Mouse (Mus musculus) neural tube, embryonic 13.5 days (tissue): ENCODE measurements around the gene Wfdc1. TPM values are rescaled to one million over a fixed set of nuclear protein-coding genes. Genes with fewer than 3 reads are reported as not detected.

ENCODE experiments used
- ATAC-seq: fragments of 200-750 bp; cut with Nextera tagmentation; 2 replicates; pipeline ENCODE4 v1.8.0; 2017; ENCODE audit warnings: low read depth, mild to moderate bottlenecking, moderate TSS enrichment, moderate library complexity
- H3K27ac ChIP-seq: fragments of 300-500 bp; sonication (generic); replicated peaks from 2 replicates; pipeline ENCODE4 v1.5.1; 2015; ENCODE audit warnings: moderate library complexity, mild to moderate bottlenecking, inconsistent platforms
- H3K27me3 ChIP-seq: fragments of 300-500 bp; sonication (generic); 2 replicates; pipeline ENCODE4 v1.6.1; 2015; ENCODE audit warnings: mild to moderate bottlenecking, inconsistent platforms
- H3K36me3 ChIP-seq: fragments of 300-500 bp; sonication (generic); 2 replicates; pipeline ENCODE4 v1.6.1; 2015; ENCODE audit warnings: mild to moderate bottlenecking, inconsistent platforms
- H3K4me1 ChIP-seq: fragments of 300-500 bp; sonication (generic); replicated peaks from 2 replicates; pipeline ENCODE4 v1.6.1; 2015; ENCODE audit warnings: inconsistent platforms
- H3K4me2 ChIP-seq: fragments of 300-500 bp; sonication (generic); 2 replicates; pipeline ENCODE4 v1.6.1; 2015; ENCODE audit warnings: inconsistent platforms, mild to moderate bottlenecking, moderate library complexity
- H3K4me3 ChIP-seq: fragments of 300-500 bp; sonication (generic); 2 replicates; pipeline ENCODE4 v1.5.1; 2015; ENCODE audit warnings: mild to moderate bottlenecking, inconsistent platforms
- H3K9ac ChIP-seq: fragments of 300-500 bp; sonication (generic); 2 replicates; pipeline ENCODE4 v1.6.1; 2015; ENCODE audit warnings: moderate library complexity, mild to moderate bottlenecking, inconsistent platforms
- H3K9me3 ChIP-seq: fragments of 300-500 bp; sonication (generic); 2 replicates; pipeline ENCODE4 v1.6.1; 2016; ENCODE audit warnings: inconsistent platforms
- WGBS: fragments of 180-500 bp; shearing (Covaris S2); methylation state at CpG from one replicate; pipeline ENCODE4 v1.1.7; 2015; 5-methylcytosine and 5-hydroxymethylcytosine counted together
- polyA plus RNA-seq: library from polyadenylated mRNA; unstranded; fragments of >200 nt; fragmentation: Nextera tagmentation; extraction: Ambion mirVana; gene quantifications from 2 replicates; pipeline ENCODE4 v1.2.1, GENCODE M21; 2015

Wfdc1 gene
- polyA plus RNA-seq, 1 experiment from 2014 or later, result 3.4 TPM

GRCm38 (mm10) chr8:119722348-119722747 lies 56.2 kb downstream of the Wfdc1 start:
- no peak overlapping the region for H3K27ac ChIP-seq
- H3K4me3 ChIP-seq, result no peak overlapping the region
- H3K36me3 ChIP-seq, result no peaks in the 10 kb centered on the region
- WGBS, result 52% methylated on average over 6 of the region's 6 CpGs
- H3K27me3 ChIP-seq, result no peaks in the 10 kb centered on the region; the same call in 1 of the 2 replicates
- no peak overlapping the region for H3K9ac ChIP-seq
- no peak overlapping the region for H3K4me2 ChIP-seq
- no peak for ATAC-seq
- no peaks in the 10 kb centered on the region for H3K9me3 ChIP-seq
- no peaks in the 10 kb centered on the region for H3K4me1 ChIP-seq

- Histone ChIP-seq H3K9ac (no peak overlapping the region), H3K36me3 (no peaks in the 10 kb centered on the region), H3K27ac (no peak overlapping the region), H3K27me3 (no peaks in the 10 kb centered on the region; the same call in 1 of the 2 replicates), H3K4me3 (no peak overlapping the region), H3K9me3 (no peaks in the 10 kb centered on the region), H3K4me1 (no peaks in the 10 kb centered on the region), H3K4me2 (no peak overlapping the region)
- ATAC-seq, result no peak
- WGBS, result 64% methylated on average over 4 of the region's 4 CpGs
Observed at GRCm38 (mm10) chr8:119723676-119724075, 57.5 kb downstream of the Wfdc1 start.

- no peaks in the 10 kb centered on the region for H3K36me3 ChIP-seq
- ATAC-seq, result no peak
- no peak overlapping the region for H3K9ac ChIP-seq
- H3K4me2 ChIP-seq, result no peak overlapping the region
- H3K9me3 ChIP-seq, result no peaks in the 10 kb centered on the region
- H3K4me3 ChIP-seq, result no peak overlapping the region
- 82% methylated on average over 6 of the region's 6 CpGs for WGBS
- H3K27ac ChIP-seq, result no peak overlapping the region
- no peaks in the 10 kb centered on the region; the same call in 1 of the 2 replicates for H3K27me3 ChIP-seq
- no peaks in the 10 kb centered on the region for H3K4me1 ChIP-seq
Observed at GRCm38 (mm10) chr8:119724596-119724995, 58.4 kb downstream of the Wfdc1 start.

GRCm38 (mm10) chr8:119727093-119727492 lies 60.9 kb downstream of the Wfdc1 start:
- no peak overlapping the region for H3K27ac ChIP-seq
- H3K4me3 ChIP-seq, result no peak overlapping the region
- H3K27me3 ChIP-seq, result no peaks in the 10 kb centered on the region; the same call in 1 of the 2 replicates
- 91% methylated on average over 8 of the region's 8 CpGs for WGBS
- H3K36me3 ChIP-seq, result no peaks in the 10 kb centered on the region
- H3K4me2 ChIP-seq, result no peak overlapping the region
- no peak for ATAC-seq
- no peaks in the 10 kb centered on the region for H3K9me3 ChIP-seq
- H3K4me1 ChIP-seq, result no peaks in the 10 kb centered on the region; the same call in 1 of the 2 replicates
- no peak overlapping the region for H3K9ac ChIP-seq

- 94% methylated on average over 8 of the region's 8 CpGs for WGBS
- H3K36me3 ChIP-seq, result no peaks in the 10 kb centered on the region
- H3K4me2 ChIP-seq, result no peak overlapping the region
- no peak overlapping the region for H3K4me3 ChIP-seq
- H3K27ac ChIP-seq, result no peak overlapping the region
- no peaks in the 10 kb centered on the region; the same call in 1 of the 2 replicates for H3K4me1 ChIP-seq
- no peak overlapping the region for H3K9ac ChIP-seq
- no peaks in the 10 kb centered on the region for H3K9me3 ChIP-seq
- H3K27me3 ChIP-seq, result no peaks in the 10 kb centered on the region; the same call in 1 of the 2 replicates
- ATAC-seq, result no peak
Observed at GRCm38 (mm10) chr8:119728351-119728895, 62.3 kb downstream of the Wfdc1 start.

- no peak overlapping the region for H3K4me3 ChIP-seq
- 76% methylated on average over 13 of the region's 13 CpGs for WGBS
- H3K9ac ChIP-seq, result no peak overlapping the region
- no peak overlapping the region for H3K27ac ChIP-seq
- no peaks in the 10 kb centered on the region for H3K9me3 ChIP-seq
- H3K4me1 ChIP-seq, result no peaks in the 10 kb centered on the region; the same call in 1 of the 2 replicates
- no peak overlapping the region for H3K4me2 ChIP-seq
- no peaks in the 10 kb centered on the region for H3K36me3 ChIP-seq
- ATAC-seq, result no peak
- no peaks in the 10 kb centered on the region for H3K27me3 ChIP-seq
Observed at GRCm38 (mm10) chr8:119732072-119732471, 65.9 kb downstream of the Wfdc1 start.

GRCm38 (mm10) chr8:119736348-119736917 lies 70.3 kb downstream of the Wfdc1 start:
- no peak overlapping the region for H3K4me2 ChIP-seq
- WGBS, result 87% methylated on average over 10 of the region's 10 CpGs
- H3K4me1 ChIP-seq, result no peaks in the 10 kb centered on the region
- H3K36me3 ChIP-seq, result no peaks in the 10 kb centered on the region
- no peak overlapping the region for H3K9ac ChIP-seq
- ATAC-seq, result no peak
- H3K4me3 ChIP-seq, result no peak overlapping the region
- no peaks in the 10 kb centered on the region for H3K9me3 ChIP-seq
- no peaks in the 10 kb centered on the region for H3K27me3 ChIP-seq
- no peak overlapping the region for H3K27ac ChIP-seq

- WGBS, result 74% methylated on average over 11 of the region's 11 CpGs
- Histone ChIP-seq H3K27ac (no peak overlapping the region), H3K4me2 (no peak overlapping the region), H3K9me3 (no peaks in the 10 kb centered on the region), H3K4me3 (no peak overlapping the region), H3K9ac (no peak overlapping the region), H3K27me3 (no peaks in the 10 kb centered on the region), H3K36me3 (no peaks in the 10 kb centered on the region), H3K4me1 (no peaks in the 10 kb centered on the region)
- ATAC-seq, result no peak
Observed at GRCm38 (mm10) chr8:119737093-119737900, 71.1 kb downstream of the Wfdc1 start.

Other genes with a start within 250 kb of the Wfdc1 start
- 0.40 TPM in 1 of 2 replicates, not detected in the other for gene Osgin1, start 232.2 kb upstream of the Wfdc1 start, polyA plus RNA-seq
- gene Necab2, start 219.6 kb upstream of the Wfdc1 start, polyA plus RNA-seq, result 39.6 and 41.7 TPM in 2 replicates
- not detected in 2 replicates for gene Slc38a8, start 164.7 kb upstream of the Wfdc1 start, polyA plus RNA-seq
- gene Mbtps1, start 107.6 kb upstream of the Wfdc1 start, polyA plus RNA-seq, result 61.0 and 64.3 TPM in 2 replicates
- 121 and 131 TPM in 2 replicates for gene Hsdl1, start 91.2 kb upstream of the Wfdc1 start, polyA plus RNA-seq
- 0.18 and 0.25 TPM in 2 replicates for gene Dnaaf1, start 91.1 kb upstream of the Wfdc1 start, polyA plus RNA-seq
- 13.5 and 14.7 TPM in 2 replicates for gene Taf1c, start 61.1 kb upstream of the Wfdc1 start, polyA plus RNA-seq
- gene Adad2, start 53.6 kb upstream of the Wfdc1 start, polyA plus RNA-seq, result not detected in 2 replicates
- gene Kcng4, start 30.7 kb upstream of the Wfdc1 start, polyA plus RNA-seq, result not detected in 2 replicates
- 0.06 and 0.15 TPM in 2 replicates for gene Atp2c2, start 33.6 kb downstream of the Wfdc1 start, polyA plus RNA-seq
- gene Tldc1, start 112.1 kb downstream of the Wfdc1 start, polyA plus RNA-seq, result 9.8 and 14.6 TPM in 2 replicates
- 121 and 123 TPM in 2 replicates for gene Cotl1, start 174.2 kb downstream of the Wfdc1 start, polyA plus RNA-seq
- 12.3 and 12.4 TPM in 2 replicates for gene Klhl36, start 195.9 kb downstream of the Wfdc1 start, polyA plus RNA-seq
- 116 and 125 TPM in 2 replicates for gene Usp10, start 244.0 kb downstream of the Wfdc1 start, polyA plus RNA-seq
- gene Gm20388, start 244.5 kb downstream of the Wfdc1 start, polyA plus RNA-seq, result 0.27 TPM in 1 of 2 replicates, not detected in the other